Mouse (Mus musculus): ENCODE measurements at regions not wholly inside any gene's neighbourhood (a gene's known extent, or its start where the extent isn't known, plus 50 kb on each side); places are given as distances from the start of the nearest gene placed in this dataset.

DNA sequence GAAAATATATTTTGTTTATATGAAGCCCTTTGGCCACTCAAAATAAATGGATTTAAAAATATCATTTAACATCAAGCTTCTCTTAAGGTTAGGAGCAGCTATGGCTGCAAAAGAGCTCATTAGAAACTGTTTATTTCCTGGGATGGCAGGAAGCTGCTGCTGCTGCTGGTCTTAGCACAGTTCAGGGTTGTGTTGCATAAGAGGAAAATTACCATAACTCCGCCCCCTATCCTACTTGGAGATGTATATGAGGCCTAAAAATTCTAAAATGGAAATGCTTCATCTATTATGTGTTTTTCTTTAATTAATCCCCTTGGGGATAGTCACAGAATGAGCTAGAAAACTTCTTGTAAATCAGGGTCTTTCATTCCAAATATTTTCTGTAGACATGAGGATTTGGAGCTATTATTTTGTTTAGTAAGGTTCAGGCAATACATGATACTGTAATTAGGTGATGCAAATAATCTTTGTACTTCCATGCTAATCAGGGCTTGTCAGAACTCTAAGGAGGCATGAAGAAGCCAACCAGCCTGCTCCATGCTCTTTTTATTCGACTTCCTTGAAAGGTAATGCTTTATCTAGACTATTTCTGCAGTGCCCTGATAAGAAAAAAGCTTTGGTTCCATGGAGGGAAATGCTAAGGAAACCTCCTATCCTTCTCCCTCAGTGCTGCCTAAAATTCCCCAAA, 85.6 kb upstream of the Abcb5 start:
- H3K9ac ChIP-seq (ENCODE audit: low read depth, low read length) = no peak overlapping the region
- H3K27ac ChIP-seq (ENCODE audit: low read depth, low read length) = no peak overlapping the region
- no peaks in the 10 kb centered on the region for H3K27me3 ChIP-seq (replicated peaks; ENCODE audit: control insufficient read depth, insufficient read depth, low read length)
- H3K4me1 ChIP-seq (replicated peaks; ENCODE audit: control insufficient read depth, insufficient read depth, low read length) = 0 out of 2 replicates have a peak, but pooled peaks cover 3% of the 10 kb centered on the region
- ATAC-seq = no peak
- no peak overlapping the region for H3K4me3 ChIP-seq (ENCODE audit: low read depth, low read length)
- 35% methylated on average over 2 of the region's 2 CpGs for WGBS
- no peak for TF ChIP-seq CTCF (IDR thresholded peaks at IDR 0.05; ENCODE audit: low read depth)
- no peaks in the 10 kb centered on the region for H3K36me3 ChIP-seq (ENCODE audit: control insufficient read depth, insufficient read depth)
- no peaks in the 10 kb centered on the region for H3K9me3 ChIP-seq (ENCODE audit: control insufficient read depth)
- no peak overlapping the region for H3K4me2 ChIP-seq (replicated peaks; ENCODE audit: low read depth)

DNA sequence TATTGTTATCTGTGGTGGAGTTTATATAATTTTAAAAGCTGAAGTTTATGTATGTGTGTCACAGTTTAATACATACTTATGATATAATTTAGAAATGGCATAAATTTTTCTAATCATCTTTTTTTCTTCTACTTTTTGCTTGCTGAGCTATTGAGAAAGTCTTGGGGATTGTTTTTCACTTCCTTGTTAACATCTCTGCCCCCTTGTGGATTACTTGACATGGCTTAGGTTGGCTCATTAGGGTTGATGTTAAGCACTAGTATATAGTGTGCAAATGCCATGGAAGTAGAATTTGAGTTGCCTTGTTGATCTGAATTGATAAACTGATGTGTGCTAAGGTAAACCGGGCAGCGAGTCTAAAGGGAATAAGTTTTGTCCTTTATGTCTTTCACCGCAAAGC, 72.1 kb upstream of the Abcb5 start:
- H3K9ac ChIP-seq (ENCODE audit: low read depth, low read length) = no peak overlapping the region
- H3K4me3 ChIP-seq (ENCODE audit: low read depth, low read length) = no peak overlapping the region
- no peak overlapping the region for H3K27ac ChIP-seq (ENCODE audit: low read depth, low read length)
- 92% methylated on average over 3 of the region's 3 CpGs for WGBS
- no peaks in the 10 kb centered on the region for H3K9me3 ChIP-seq (ENCODE audit: control insufficient read depth)
- 0 out of 2 replicates have a peak, but pooled peaks have one; percentile 21 for TF ChIP-seq CTCF (IDR thresholded peaks at IDR 0.05; ENCODE audit: low read depth)
- H3K27me3 ChIP-seq (replicated peaks; ENCODE audit: control insufficient read depth, insufficient read depth, low read length) = no peaks in the 10 kb centered on the region
- no peak overlapping the region for H3K4me2 ChIP-seq (replicated peaks; ENCODE audit: low read depth)
- H3K4me1 ChIP-seq (replicated peaks; ENCODE audit: control insufficient read depth, insufficient read depth, low read length) = no peaks in the 10 kb centered on the region
- ATAC-seq = no peak
- no peaks in the 10 kb centered on the region for H3K36me3 ChIP-seq (ENCODE audit: control insufficient read depth, insufficient read depth)

DNA sequence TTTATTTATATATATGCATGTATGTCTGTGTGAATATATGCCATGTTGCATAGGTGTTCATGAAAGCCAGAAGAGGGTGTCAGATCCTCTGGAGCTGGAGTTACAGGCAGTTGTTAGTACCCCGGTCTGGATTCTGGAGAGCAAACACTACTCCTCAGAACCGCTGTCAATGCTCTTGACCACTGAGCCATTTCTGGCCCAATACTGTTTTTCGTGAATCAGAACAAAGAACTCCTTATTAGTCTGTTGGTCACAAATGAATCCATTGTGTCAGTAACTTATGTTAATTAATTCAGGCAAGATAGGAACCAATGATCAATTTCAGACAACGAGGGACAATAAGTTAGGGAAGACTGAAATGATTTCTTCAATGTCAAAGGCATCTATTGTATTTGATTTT, 68.6 kb upstream of the Abcb5 start:
- Histone ChIP-seq H3K27me3 (replicated peaks; ENCODE audit: control insufficient read depth, insufficient read depth, low read length) (no peaks in the 10 kb centered on the region), H3K4me3 (ENCODE audit: low read depth, low read length) (no peak overlapping the region), H3K36me3 (ENCODE audit: control insufficient read depth, insufficient read depth) (no peaks in the 10 kb centered on the region), H3K4me1 (replicated peaks; ENCODE audit: control insufficient read depth, insufficient read depth, low read length) (no peaks in the 10 kb centered on the region), H3K27ac (ENCODE audit: low read depth, low read length) (no peak overlapping the region), H3K4me2 (replicated peaks; ENCODE audit: low read depth) (no peak overlapping the region), H3K9me3 (ENCODE audit: control insufficient read depth) (no peaks in the 10 kb centered on the region), H3K9ac (ENCODE audit: low read depth, low read length) (no peak overlapping the region)
- 83% methylated on average over 4 of the region's 4 CpGs for WGBS
- no peak for ATAC-seq
- TF ChIP-seq CTCF (IDR thresholded peaks at IDR 0.05; ENCODE audit: low read depth) = no peak

DNA sequence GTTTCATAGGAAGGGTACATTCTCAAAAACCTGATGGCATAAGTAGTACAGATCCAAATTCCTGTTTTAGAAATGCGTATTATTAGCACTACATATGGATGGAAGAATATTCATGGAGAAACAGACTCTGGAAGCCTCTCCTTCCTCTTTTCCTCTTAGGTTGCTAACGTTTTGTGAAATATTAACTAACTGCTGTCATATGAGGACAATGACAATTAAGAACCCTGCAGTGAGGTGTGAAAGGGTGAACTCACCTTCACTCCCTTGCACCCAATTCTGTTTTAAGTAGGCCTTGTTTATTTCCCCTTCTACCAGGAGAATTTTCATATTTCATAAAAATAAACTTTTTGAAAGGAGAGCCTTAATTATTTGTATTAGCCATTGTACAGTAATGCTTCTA, 62.5 kb upstream of the Abcb5 start:
- ATAC-seq = no peak
- H3K27ac ChIP-seq (ENCODE audit: low read depth, low read length) = no peak overlapping the region
- H3K4me1 ChIP-seq (replicated peaks; ENCODE audit: control insufficient read depth, insufficient read depth, low read length) = no peaks in the 10 kb centered on the region
- no peaks in the 10 kb centered on the region for H3K36me3 ChIP-seq (ENCODE audit: control insufficient read depth, insufficient read depth)
- no peak overlapping the region for H3K4me3 ChIP-seq (ENCODE audit: low read depth, low read length)
- TF ChIP-seq CTCF (IDR thresholded peaks at IDR 0.05; ENCODE audit: low read depth) = no peak
- no peaks in the 10 kb centered on the region for H3K9me3 ChIP-seq (ENCODE audit: control insufficient read depth)
- H3K4me2 ChIP-seq (replicated peaks; ENCODE audit: low read depth) = no peak overlapping the region
- no peaks in the 10 kb centered on the region for H3K27me3 ChIP-seq (replicated peaks; ENCODE audit: control insufficient read depth, insufficient read depth, low read length)
- no peak overlapping the region for H3K9ac ChIP-seq (ENCODE audit: low read depth, low read length)
- WGBS = 62% methylated on average over 2 of the region's 2 CpGs

DNA sequence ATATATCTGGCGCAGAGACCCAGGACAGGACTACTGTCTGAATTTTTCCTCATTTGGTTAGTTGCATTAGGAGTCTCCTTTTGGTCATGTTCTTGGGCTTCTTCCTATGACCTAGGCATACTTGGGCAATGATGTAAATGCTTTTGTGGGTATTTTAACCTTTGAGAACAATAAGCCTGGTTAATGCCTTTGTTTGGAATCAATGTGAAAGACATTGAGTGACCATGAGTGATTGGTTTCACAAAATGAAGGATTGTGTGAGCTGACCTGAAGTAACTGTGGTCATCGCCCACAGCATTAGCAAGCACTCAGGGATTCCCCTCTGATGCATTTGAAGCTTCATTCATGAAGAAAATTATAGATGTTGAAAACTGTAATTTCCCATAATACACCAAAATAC, 61.9 kb upstream of the Abcb5 start:
- Histone ChIP-seq H3K27ac (ENCODE audit: low read depth, low read length) (no peak overlapping the region), H3K27me3 (replicated peaks; ENCODE audit: control insufficient read depth, insufficient read depth, low read length) (no peaks in the 10 kb centered on the region), H3K9me3 (ENCODE audit: control insufficient read depth) (no peaks in the 10 kb centered on the region), H3K4me3 (ENCODE audit: low read depth, low read length) (no peak overlapping the region), H3K36me3 (ENCODE audit: control insufficient read depth, insufficient read depth) (no peaks in the 10 kb centered on the region), H3K4me1 (replicated peaks; ENCODE audit: control insufficient read depth, insufficient read depth, low read length) (no peaks in the 10 kb centered on the region), H3K9ac (ENCODE audit: low read depth, low read length) (no peak overlapping the region), H3K4me2 (replicated peaks; ENCODE audit: low read depth) (no peak overlapping the region)
- no peak for ATAC-seq
- no peak for TF ChIP-seq CTCF (IDR thresholded peaks at IDR 0.05; ENCODE audit: low read depth)
- WGBS = 88% methylated on average over 2 of the region's 2 CpGs

DNA sequence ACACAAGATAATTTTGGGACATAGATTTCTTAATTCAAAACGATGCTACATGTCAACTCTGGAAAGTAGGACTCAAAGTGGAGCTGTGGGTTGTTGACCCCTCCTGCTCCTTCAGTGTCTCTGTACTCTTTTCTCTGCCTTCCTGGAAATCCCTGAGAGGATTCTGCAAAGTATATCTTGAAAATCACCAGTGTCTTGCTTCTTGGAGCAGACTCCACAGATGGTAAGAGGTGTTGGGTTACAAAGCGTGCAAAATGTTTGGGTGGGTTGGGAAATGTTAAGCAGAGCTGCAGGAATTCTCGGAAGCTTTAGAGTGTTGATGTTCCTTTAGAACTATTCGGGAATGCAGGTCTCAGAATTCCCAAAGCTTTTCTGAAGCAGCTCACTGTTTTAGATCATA, 61.5 kb upstream of the Abcb5 start:
- Histone ChIP-seq H3K4me1 (replicated peaks; ENCODE audit: control insufficient read depth, insufficient read depth, low read length) (no peaks in the 10 kb centered on the region), H3K9ac (ENCODE audit: low read depth, low read length) (no peak overlapping the region), H3K27me3 (replicated peaks; ENCODE audit: control insufficient read depth, insufficient read depth, low read length) (no peaks in the 10 kb centered on the region), H3K4me2 (replicated peaks; ENCODE audit: low read depth) (no peak overlapping the region), H3K27ac (ENCODE audit: low read depth, low read length) (no peak overlapping the region), H3K36me3 (ENCODE audit: control insufficient read depth, insufficient read depth) (no peaks in the 10 kb centered on the region), H3K9me3 (ENCODE audit: control insufficient read depth) (no peaks in the 10 kb centered on the region), H3K4me3 (ENCODE audit: low read depth, low read length) (no peak overlapping the region)
- WGBS = 64% methylated on average over 4 of the region's 4 CpGs
- TF ChIP-seq CTCF (IDR thresholded peaks at IDR 0.05; ENCODE audit: low read depth) = no peak
- ATAC-seq = no peak

DNA sequence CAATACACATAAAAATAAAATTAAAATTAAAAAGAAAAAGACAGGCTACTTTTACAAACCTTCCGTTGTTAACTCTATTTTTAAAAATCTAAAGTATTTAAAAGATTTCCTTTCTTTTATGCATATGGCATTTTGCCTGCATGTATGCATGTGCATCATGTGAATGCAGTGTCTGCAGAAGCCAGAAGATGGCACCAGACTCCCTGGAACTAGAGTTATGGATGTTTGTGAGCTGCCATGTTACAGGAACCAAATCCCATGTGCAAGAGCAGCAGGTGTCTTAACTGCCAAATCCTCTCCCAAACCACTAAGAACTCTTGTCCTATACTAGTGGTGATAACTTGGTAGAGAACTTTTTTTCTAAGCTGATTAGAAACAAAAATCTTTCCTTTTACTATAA, 60.1 kb upstream of the Abcb5 start:
- ATAC-seq = no peak
- no peaks in the 10 kb centered on the region for H3K27me3 ChIP-seq (replicated peaks; ENCODE audit: control insufficient read depth, insufficient read depth, low read length)
- H3K36me3 ChIP-seq (ENCODE audit: control insufficient read depth, insufficient read depth) = no peaks in the 10 kb centered on the region
- H3K4me2 ChIP-seq (replicated peaks; ENCODE audit: low read depth) = no peak overlapping the region
- no peaks in the 10 kb centered on the region for H3K9me3 ChIP-seq (ENCODE audit: control insufficient read depth)
- no peak overlapping the region for H3K4me3 ChIP-seq (ENCODE audit: low read depth, low read length)
- WGBS = 67% methylated on average over 1 of the region's 1 CpGs
- no peak overlapping the region for H3K27ac ChIP-seq (ENCODE audit: low read depth, low read length)
- no peaks in the 10 kb centered on the region for H3K4me1 ChIP-seq (replicated peaks; ENCODE audit: control insufficient read depth, insufficient read depth, low read length)
- H3K9ac ChIP-seq (ENCODE audit: low read depth, low read length) = no peak overlapping the region
- peak; percentile 88 for TF ChIP-seq CTCF (IDR thresholded peaks at IDR 0.05; ENCODE audit: low read depth)
